Mouse (Mus musculus) hematopoietic stem cell, adult 5-6 weeks (primary cell): ENCODE data around the gene Armh1. TPM values are rescaled to one million over a fixed set of nuclear protein-coding genes. Genes with fewer than 3 reads are reported as not detected.

Source experiments
- ATAC-seq, 2 experiments: fragments of 125-278 bp in 1 of 2; replicated peaks in 1 of 2; 2 replicates each; pipeline ENCODE4 v1.8.0; 2016 to 2017; ENCODE audit warnings: inconsistent platforms in 2 of 2, mild to moderate bottlenecking in 2 of 2, moderate number of reproducible peaks in 2 of 2, low read depth in 1 of 2, moderate TSS enrichment in 1 of 2; ENCODE audit not compliant: low FRiP score in 2 of 2, poor library complexity in 2 of 2, severe bottlenecking in 2 of 2, insufficient read depth in 1 of 2, low TSS enrichment in 1 of 2
- total RNA-seq: library from RNA; stranded (forward); fragments of 172-1452, 232-1000 nt; gene quantifications from 2 replicates; pipeline ENCODE4 v1.2.3, GENCODE M21; 2017

Armh1 gene
- total RNA-seq, 1 experiment from 2014 or later: not detected

DNA sequence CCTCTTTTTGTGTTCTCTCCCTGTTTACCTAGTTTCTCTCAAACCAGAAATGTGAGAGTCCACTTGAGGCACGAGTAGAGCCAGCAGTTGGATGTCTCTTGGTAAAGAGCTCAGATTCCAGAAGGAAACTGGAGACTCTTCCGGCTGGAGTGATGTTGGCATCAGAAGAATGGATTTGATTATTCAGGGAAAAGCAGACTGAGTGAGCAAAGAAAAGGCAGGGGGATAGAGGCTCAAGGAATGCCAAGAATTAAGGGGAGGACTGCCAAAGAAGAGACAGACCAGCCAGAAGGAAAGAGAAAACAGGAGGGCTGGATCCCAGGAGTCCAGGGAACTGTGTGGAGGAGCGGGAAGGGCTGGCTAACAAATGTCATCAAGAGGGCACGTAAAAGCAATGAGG is 16.1 kb downstream of the Armh1 start:
- ATAC-seq: no peak

- no peak for ATAC-seq
Measured at GRCm38 (mm10) chr4:117234166-117234741, 17.7 kb downstream of the Armh1 start.

- no peak for ATAC-seq
Measured at GRCm38 (mm10) chr4:117231208-117231607, 20.7 kb downstream of the Armh1 start.

GRCm38 (mm10) chr4:117230331-117230730 is 21.6 kb downstream of the Armh1 start:
- ATAC-seq: no peak

DNA sequence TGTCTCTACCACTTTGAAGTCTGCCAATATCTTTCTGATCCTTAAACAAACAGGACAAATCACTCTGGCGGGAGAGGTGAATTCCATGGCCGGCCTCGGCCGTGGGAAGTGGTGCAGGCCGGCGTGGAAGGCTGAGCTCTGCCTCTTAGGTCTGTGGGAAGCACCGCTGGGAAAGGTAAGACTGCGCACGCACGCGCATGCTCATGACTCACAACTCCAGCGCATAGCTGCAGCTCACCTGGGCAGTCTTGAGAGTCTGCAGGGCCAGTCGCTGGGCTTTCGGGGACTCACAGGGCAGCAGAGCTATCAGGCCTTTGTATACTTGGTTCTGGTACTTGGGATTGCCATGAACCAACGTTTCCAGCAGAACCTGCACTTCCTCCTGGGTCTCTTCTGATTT is 22.3 kb downstream of the Armh1 start:
- ATAC-seq: no peak

- ATAC-seq: no peak
Measured at GRCm38 (mm10) chr4:117225250-117225649, 26.7 kb downstream of the Armh1 start.

GRCm38 (mm10) chr4:117224122-117224521 is 27.8 kb downstream of the Armh1 start:
- no peak for ATAC-seq

DNA sequence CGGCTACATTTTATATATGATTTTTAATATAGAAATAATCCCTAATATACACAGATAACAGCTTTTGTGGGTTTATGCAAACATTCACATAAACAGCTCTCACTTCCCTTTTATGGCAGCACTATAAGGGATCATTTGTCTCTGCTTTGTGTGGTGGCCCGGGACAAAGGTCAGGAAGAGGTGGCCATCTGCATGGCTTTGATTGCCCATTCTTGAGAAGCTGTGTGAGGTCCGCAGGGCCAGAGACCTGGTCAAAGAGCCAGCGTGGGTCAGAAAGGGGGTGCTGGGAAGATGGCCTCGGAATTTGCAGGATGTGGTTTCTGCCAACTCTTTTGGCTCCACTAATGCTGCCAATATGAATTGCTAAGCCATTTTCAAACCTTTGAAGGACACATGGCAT is 28.9 kb downstream of the Armh1 start:
- ATAC-seq: no peak

DNA sequence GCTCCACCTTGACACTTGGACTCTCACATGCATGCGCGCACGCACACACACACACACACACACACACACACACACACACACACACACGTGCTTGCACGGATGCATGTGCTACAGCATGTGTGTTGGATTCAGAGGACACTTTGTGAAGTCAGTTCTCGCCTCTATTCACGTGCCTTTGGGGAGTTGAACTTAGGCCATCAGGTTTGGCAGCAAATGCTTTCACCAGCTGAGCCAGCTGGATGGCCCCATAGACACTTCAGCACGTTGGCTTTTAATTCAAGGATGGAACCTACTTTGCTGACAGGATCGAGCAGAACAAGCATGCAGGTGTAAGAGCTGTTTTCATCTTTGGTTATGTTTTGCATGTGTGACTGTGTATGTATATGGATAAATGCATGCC is 30.1 kb downstream of the Armh1 start:
- ATAC-seq: no peak

- no peak for ATAC-seq
Measured at GRCm38 (mm10) chr4:117220741-117221515, 31.0 kb downstream of the Armh1 start.

GRCm38 (mm10) chr4:117218517-117219219 is 33.3 kb downstream of the Armh1 start:
- peak; percentile 84 to 85 for ATAC-seq

- ATAC-seq: no peak
Measured at GRCm38 (mm10) chr4:117217029-117217428, 34.9 kb downstream of the Armh1 start.

GRCm38 (mm10) chr4:117214250-117214649 is 37.7 kb downstream of the Armh1 start:
- ATAC-seq: no peak

- peak; percentile 92 to 93; a peak in 3 of 4 replicates for ATAC-seq
Measured at GRCm38 (mm10) chr4:117210147-117211074, 41.5 kb downstream of the Armh1 start.

- ATAC-seq: no peak
Measured at GRCm38 (mm10) chr4:117209592-117209991, 42.3 kb downstream of the Armh1 start.

DNA sequence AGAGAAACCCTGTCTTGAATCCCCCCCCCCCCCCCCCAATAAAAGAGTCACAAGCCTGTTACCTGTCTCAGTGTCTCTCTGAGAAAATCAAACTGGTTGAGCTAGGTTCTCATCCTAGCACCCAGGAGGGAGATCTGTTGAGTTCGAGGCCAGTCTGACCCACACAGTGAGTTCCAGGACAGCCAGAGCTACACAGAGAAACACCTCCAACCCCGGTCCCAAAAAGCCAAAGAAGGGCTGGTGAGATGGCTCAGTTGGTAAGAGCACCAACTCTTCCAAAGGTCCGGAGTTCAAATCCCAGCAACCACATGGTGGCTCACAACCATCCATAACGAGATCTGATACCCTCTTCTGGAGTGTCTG is 49.0 kb downstream of the Armh1 start:
- ATAC-seq: no peak
